Mouse (Mus musculus): Measurements from ENCODE around the gene Grm5.

DNA sequence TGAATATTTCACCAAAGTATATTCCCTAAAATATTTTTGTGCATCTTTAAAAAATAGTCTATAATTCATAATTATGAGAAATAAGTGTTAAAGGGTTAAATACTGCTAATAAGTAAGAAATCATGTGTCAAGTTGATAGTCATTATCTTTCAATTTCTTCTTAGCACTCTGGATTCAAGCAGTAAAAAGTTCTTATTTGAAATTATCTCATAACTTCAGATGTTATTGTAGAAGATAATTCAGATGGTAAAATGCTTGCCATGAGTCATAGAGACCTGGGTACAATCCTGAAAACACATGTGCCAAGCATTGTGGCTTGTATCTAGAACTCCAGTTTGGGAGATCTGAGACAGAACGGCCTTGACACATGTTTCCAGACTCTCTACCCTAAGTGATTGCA, 254.6 kb downstream of the Grm5 start:
- no peak for TF ChIP-seq POLR2A (IDR thresholded peaks at IDR 0.05; ENCODE audit: control insufficient read depth, extremely low read depth, insufficient read depth, low read length, poor library complexity)
- no peak for TF ChIP-seq CTCF (IDR thresholded peaks at IDR 0.05; ENCODE audit: borderline replicate concordance, control insufficient read depth, extremely low read depth, insufficient read depth, low read length, poor library complexity)

Measured in thymus, adult 2 months (tissue).